Mouse (Mus musculus) hindlimb bud, embryonic 11.5 days (tissue): Measurements from ENCODE around the gene Khnyn.

Experiments
- DNase-seq: peaks from one replicate; pipeline ENCODE4 v3.0.0-alpha.2; 2012; ENCODE audit warnings: low read depth, low spot score; ENCODE audit errors: extremely low spot score

Khnyn gene

GRCm38 (mm10) chr14:55918240-55919082, 33.7 kb downstream of the Khnyn start:
- DNase-seq: peak; percentile 99

- DNase-seq: no peak
Observed at GRCm38 (mm10) chr14:55922475-55923232, 37.9 kb downstream of the Khnyn start.

- DNase-seq: no peak
Observed at GRCm38 (mm10) chr14:55926847-55927246, 42.1 kb downstream of the Khnyn start.

- no peak for DNase-seq
Observed at GRCm38 (mm10) chr14:55929263-55929997, 44.7 kb downstream of the Khnyn start.

GRCm38 (mm10) chr14:55933586-55933985, 48.8 kb downstream of the Khnyn start:
- DNase-seq: no peak

GRCm38 (mm10) chr14:55940070-55940800, 55.5 kb downstream of the Khnyn start:
- no peak for DNase-seq

- no peak for DNase-seq
Observed at GRCm38 (mm10) chr14:55943601-55944000, 58.9 kb downstream of the Khnyn start.

GRCm38 (mm10) chr14:55944575-55944974, 59.8 kb downstream of the Khnyn start, which contains the start of gene Cma1:
TSS of gene Cma1 (minus strand) at chr14:55944675.
- no peak for DNase-seq

GRCm38 (mm10) chr14:55946269-55946969, 61.7 kb downstream of the Khnyn start:
- no peak for DNase-seq
